Mouse (Mus musculus) heart, postnatal 0 days (tissue): Measurements from ENCODE around the gene Pde6b. TPM values are rescaled to one million over a fixed set of nuclear protein-coding genes. Genes with fewer than 3 reads are reported as not detected.

ENCODE experiments used
- ATAC-seq: fragments of 200-750 bp; cut with Nextera tagmentation; 2 replicates; pipeline ENCODE4 v1.8.0; 2017; ENCODE audit warnings: low read depth, moderate number of reproducible peaks, moderate library complexity; ENCODE audit not compliant: insufficient read depth
- DNase-seq: peaks from one replicate; pipeline ENCODE4 v3.0.0-alpha.2; 2016; ENCODE audit warnings: low spot score
- H3K27ac ChIP-seq: fragments of 300-500 bp; sonication (generic); 2 replicates; pipeline ENCODE4 v1.5.1; 2014; ENCODE audit warnings: low read depth, mild to moderate bottlenecking
- H3K27me3 ChIP-seq: fragments of 300-500 bp; sonication (generic); 2 replicates; pipeline ENCODE4 v1.6.1; 2014; ENCODE audit warnings: low read length, mixed read lengths; ENCODE audit not compliant: control insufficient read depth, insufficient read depth
- H3K36me3 ChIP-seq: fragments of 300-500 bp; sonication (generic); replicated peaks from 2 replicates; pipeline ENCODE4 v1.6.1; 2014; ENCODE audit warnings: low read length, mixed read lengths; ENCODE audit not compliant: control insufficient read depth, insufficient read depth
- H3K4me1 ChIP-seq: fragments of 300-500 bp; sonication (generic); 2 replicates; pipeline ENCODE4 v1.6.1; 2014; ENCODE audit warnings: antibody characterized with exemption; ENCODE audit not compliant: control insufficient read depth, insufficient read depth
- H3K4me2 ChIP-seq: fragments of 300-500 bp; sonication (generic); 2 replicates; pipeline ENCODE4 v1.6.1; 2014; ENCODE audit warnings: low read depth, mild to moderate bottlenecking, low read length, moderate library complexity
- H3K4me3 ChIP-seq: fragments of 300-500 bp; sonication (generic); 2 replicates; pipeline ENCODE4 v1.5.1; 2014; ENCODE audit warnings: low read depth, low read length
- H3K9ac ChIP-seq: fragments of 300-500 bp; sonication (generic); replicated peaks from 2 replicates; pipeline ENCODE4 v1.6.1; 2014; ENCODE audit warnings: low read depth, low read length, mixed read lengths
- H3K9me3 ChIP-seq: fragments of 300-500 bp; sonication (generic); replicated peaks from 2 replicates; pipeline ENCODE4 v1.6.1; 2016; ENCODE audit warnings: low read length; ENCODE audit not compliant: control insufficient read depth
- CTCF ChIP-seq: IDR thresholded peaks from 2 replicates; pipeline ENCODE4 v1.5.1; 2016; ENCODE audit warnings: antibody characterized with exemption, control low read depth, low read depth
- EP300 ChIP-seq: IDR thresholded peaks from 2 replicates; pipeline ENCODE4 v1.6.1; 2016; ENCODE audit warnings: antibody characterized with exemption, low read depth
- whole genome bisulfite sequencing: fragments of 180-500 bp; shearing (Covaris S2); extraction: QIAGEN DNeasy Blood & Tissue Kit; methylation state at CpG from one replicate; pipeline ENCODE4 v1.1.7; 2014; 5-methylcytosine and 5-hydroxymethylcytosine counted together
- polyA plus RNA-seq: library from polyadenylated mRNA; unstranded; fragments of >200 nt; fragmentation: Nextera tagmentation; extraction: Ambion mirVana; gene quantifications from 2 replicates; pipeline ENCODE4 v1.2.1, GENCODE M21; 2015
- total RNA-seq: library from RNA; depleted of rRNA; stranded (reverse); fragments of >200 nt; gene quantifications from 2 replicates; pipeline ENCODE4 v1.2.3, GENCODE M21; 2014; ENCODE audit warnings: low replicate concordance

The Pde6b gene
- total and polyA plus RNA-seq, 2 experiments from 2014 or later, result 0.15 TPM; not detected in 1

DNA sequence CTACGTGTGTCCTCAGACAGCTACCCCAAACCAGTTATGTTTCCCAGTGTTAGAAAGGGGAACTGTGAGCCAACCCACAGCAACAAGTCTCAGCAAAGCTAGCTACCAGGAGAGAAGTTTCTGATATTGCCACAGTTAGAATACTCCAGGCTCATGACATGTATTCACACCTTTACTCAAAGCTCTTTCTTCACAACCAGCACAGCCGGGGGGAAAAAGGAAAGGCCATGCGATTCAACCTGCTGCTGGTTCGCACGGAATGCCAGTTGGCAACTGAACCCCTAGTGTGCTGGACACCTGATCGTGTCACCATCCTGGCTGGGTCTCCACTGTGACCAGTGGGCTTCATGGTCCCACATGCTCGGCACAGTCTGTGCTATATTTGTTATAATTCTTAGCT, 59.7 kb downstream of the Pde6b start:
- no peaks in the 10 kb centered on the region for H3K36me3 ChIP-seq
- no peak overlapping the region for H3K9ac ChIP-seq
- H3K9me3 ChIP-seq, result no peaks in the 10 kb centered on the region
- H3K27me3 ChIP-seq, result no peaks in the 10 kb centered on the region
- peaks cover 9% of the 10 kb centered on the region; the same call in 1 of the 2 replicates for H3K4me1 ChIP-seq
- WGBS, result 83% methylated on average over 7 of the region's 7 CpGs
- DNase-seq (no peak), ATAC-seq (no peak)
- no peak overlapping the region for H3K27ac ChIP-seq
- no peak for TF ChIP-seq CTCF
- no peak for TF ChIP-seq EP300
- no peak overlapping the region for H3K4me2 ChIP-seq
- H3K4me3 ChIP-seq, result no peak overlapping the region

DNA sequence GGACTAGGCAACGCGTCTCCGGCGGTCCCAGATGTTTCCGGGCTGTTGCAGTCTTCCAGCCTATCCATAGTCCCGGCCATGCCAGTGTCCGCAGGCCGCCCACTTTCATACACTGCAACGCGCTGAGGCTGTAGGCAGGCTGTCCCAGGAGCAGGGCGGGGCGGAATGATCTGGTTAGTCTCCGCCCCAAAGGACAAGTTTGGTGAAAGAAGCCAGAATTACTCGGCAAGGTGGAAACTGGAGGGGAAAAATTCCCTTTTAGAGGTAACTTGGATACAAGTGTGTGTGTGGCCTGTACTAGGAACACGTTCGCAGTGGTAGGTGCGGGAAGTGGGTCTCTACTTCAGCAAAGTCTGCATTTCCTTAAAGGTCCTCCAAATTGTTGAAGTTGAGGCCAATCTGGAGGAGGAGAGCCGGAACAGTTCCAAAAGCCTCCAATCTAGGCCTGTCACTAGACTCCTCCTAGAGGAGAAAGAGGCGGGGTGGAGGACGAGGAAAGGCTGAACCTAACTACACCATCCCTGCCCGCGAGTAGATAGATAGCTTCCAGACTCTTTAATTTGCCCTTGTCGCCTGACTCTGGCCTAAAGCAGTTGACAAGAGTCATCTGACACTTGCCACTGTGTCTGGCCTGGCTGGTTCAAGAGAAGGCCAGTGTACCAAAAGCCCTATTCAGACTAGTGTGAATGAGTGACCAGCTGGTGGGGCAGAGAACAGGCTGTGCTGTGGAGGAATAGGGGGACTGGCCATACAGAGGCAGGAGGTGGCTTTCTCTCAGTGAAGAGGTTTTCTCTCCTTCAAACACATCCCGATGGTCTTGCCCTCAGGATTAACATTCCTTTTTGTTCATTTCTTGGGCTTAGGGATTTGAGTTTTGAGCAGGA, 60.8 kb downstream of the Pde6b start, which contains the start of gene Mfsd7a:
Gene Mfsd7a (minus strand): TSS at position 107 of the 884 bp plus-strand sequence.
- Histone ChIP-seq H3K4me3 (peak within 1 kb of the TSS; percentile 44), H3K36me3 (no peaks in the 10 kb centered on the region), H3K9ac (peak within 1 kb of the TSS; percentile 43), H3K9me3 (no peaks in the 10 kb centered on the region), H3K27ac (peak within 1 kb of the TSS; percentile 50; the same call in 1 of the 2 replicates), H3K4me1 (peaks cover 9% of the 10 kb centered on the region; the same call in 1 of the 2 replicates), H3K4me2 (peak within 1 kb of the TSS; percentile 69), H3K27me3 (no peaks in the 10 kb centered on the region)
- WGBS, result 10% methylated on average over 24 of the region's 24 CpGs
- peak; percentile 93 for ATAC-seq
- no peak for TF ChIP-seq EP300
- no peak for TF ChIP-seq CTCF
- peak; percentile 57 for DNase-seq

DNA sequence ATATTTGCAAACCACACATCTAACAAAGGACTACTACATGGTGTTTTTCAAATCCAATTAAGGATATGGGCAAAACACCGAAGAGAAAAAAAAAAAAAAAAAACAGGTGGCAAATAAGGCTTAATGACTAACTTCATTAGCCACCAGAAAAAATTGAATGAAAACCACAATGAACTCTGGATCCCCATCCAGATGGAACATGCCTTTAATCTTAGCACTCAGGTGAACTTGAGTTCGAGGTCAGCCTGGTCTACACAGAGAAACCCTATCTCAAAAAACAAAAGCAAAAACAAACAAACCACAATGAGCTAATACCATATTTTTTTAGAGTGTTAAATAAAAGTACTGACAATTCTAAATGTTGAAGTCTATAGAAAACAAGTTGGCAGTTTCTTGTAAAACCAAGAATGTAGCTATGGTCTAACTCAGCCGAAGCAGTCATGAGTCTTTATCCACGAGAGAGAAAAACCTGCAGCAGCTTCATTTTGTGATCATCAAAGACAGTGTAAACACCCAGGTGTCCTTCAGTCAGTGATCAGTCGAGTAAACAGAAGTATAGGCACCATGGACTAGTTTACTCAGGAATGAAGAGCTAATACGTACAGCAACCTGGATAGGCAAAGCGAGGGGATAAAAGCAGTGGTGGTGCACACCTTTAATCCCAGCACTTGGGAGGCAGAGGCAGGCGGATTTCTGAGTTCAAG, 62.8 kb downstream of the Pde6b start:
- no peak overlapping the region for H3K27ac ChIP-seq
- TF ChIP-seq EP300 (no peak), CTCF (no peak)
- H3K4me1 ChIP-seq, result peaks cover 9% of the 10 kb centered on the region; the same call in 1 of the 2 replicates
- WGBS, result 83% methylated on average over 8 of the region's 8 CpGs
- H3K36me3 ChIP-seq, result no peaks in the 10 kb centered on the region
- DNase-seq, result no peak
- H3K9me3 ChIP-seq, result no peaks in the 10 kb centered on the region
- no peak overlapping the region for H3K4me2 ChIP-seq
- H3K4me3 ChIP-seq, result no peak overlapping the region
- H3K27me3 ChIP-seq, result no peaks in the 10 kb centered on the region
- H3K9ac ChIP-seq, result no peak overlapping the region
- ATAC-seq, result no peak

DNA sequence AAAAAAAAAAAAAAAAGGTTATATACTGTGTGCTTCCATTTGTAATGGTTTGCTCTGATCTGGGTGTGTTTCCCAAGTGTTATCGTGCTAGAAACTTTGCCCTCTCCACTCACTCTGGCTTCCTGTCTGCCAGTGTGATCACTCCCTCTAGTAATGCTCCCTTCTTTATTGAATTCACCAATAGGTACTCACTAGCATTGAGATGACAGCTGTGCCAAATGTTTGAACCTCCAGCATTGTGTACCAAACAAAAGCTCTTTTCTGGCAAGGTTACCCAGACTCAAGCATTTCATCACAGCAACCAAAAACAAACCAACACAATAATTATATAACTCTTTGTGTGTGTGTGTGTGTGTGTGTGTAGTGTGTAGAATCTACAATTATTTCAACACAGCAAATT, 63.4 kb downstream of the Pde6b start:
- no peak for ATAC-seq
- no peak for TF ChIP-seq CTCF
- TF ChIP-seq EP300, result no peak
- Histone ChIP-seq H3K36me3 (no peaks in the 10 kb centered on the region), H3K27me3 (no peaks in the 10 kb centered on the region), H3K4me3 (no peak overlapping the region), H3K4me2 (no peak overlapping the region), H3K9ac (no peak overlapping the region), H3K9me3 (no peaks in the 10 kb centered on the region), H3K27ac (no peak overlapping the region), H3K4me1 (peaks cover 9% of the 10 kb centered on the region; the same call in 1 of the 2 replicates)
- DNase-seq, result no peak
- WGBS, result 71% methylated on average over 1 of the region's 1 CpGs

DNA sequence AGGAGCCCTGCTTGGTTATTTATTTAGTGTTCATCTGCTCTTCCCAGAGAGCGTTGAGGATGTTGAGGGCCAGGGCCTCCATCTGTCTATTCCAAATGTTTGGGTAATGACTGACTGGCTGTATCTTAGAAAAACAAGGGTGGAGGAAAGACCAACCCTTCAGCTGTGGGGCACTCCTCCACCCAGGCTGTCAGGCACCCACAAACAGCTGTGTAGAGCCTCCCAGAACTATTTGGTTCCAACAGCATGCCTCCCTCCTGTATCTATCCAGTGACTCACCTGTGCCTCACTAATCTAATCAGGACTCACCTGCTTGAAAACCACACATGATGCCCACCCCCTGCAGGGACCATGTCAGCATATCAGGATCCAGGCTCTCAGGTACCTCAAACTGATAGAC, 64.2 kb downstream of the Pde6b start:
- H3K27me3 ChIP-seq, result no peaks in the 10 kb centered on the region
- no peaks in the 10 kb centered on the region for H3K36me3 ChIP-seq
- no peak for DNase-seq
- no peak for TF ChIP-seq CTCF
- H3K9ac ChIP-seq, result no peak overlapping the region
- no peak overlapping the region for H3K27ac ChIP-seq
- no peak overlapping the region for H3K4me2 ChIP-seq
- no peaks in the 10 kb centered on the region for H3K9me3 ChIP-seq
- 70% methylated on average over 1 of the region's 1 CpGs for WGBS
- H3K4me3 ChIP-seq, result no peak overlapping the region
- ATAC-seq, result no peak
- H3K4me1 ChIP-seq, result peaks cover 9% of the 10 kb centered on the region; the same call in 1 of the 2 replicates
